Mouse (Mus musculus) cerebral cortex, adult 2 months (tissue): Measurements from ENCODE around the gene Bmpr1a.

Source experiments
- WGBS: fragments of 180-500 bp; shearing (Covaris S2); methylation state at CpG from one replicate; pipeline ENCODE4 v1.1.7; 2018; 5-methylcytosine and 5-hydroxymethylcytosine counted together

The Bmpr1a gene

GRCm38 (mm10) chr14:34447659-34448058 lies 55.5 kb downstream of the Bmpr1a start:
- 38% methylated on average over 4 of the region's 4 CpGs for WGBS

- WGBS: 89% methylated on average over 6 of the region's 6 CpGs
Measured at GRCm38 (mm10) chr14:34446624-34447023, 56.5 kb downstream of the Bmpr1a start.

- WGBS: 84% methylated on average over 3 of the region's 3 CpGs
Measured at GRCm38 (mm10) chr14:34445348-34445747, 57.8 kb downstream of the Bmpr1a start.

- 70% methylated on average over 5 of the region's 5 CpGs for WGBS
Measured at GRCm38 (mm10) chr14:34444368-34444767, 58.8 kb downstream of the Bmpr1a start.

GRCm38 (mm10) chr14:34442531-34442930 lies 60.6 kb downstream of the Bmpr1a start:
- 52% methylated on average over 4 of the region's 4 CpGs for WGBS

- 61% methylated on average over 3 of the region's 3 CpGs for WGBS
Measured at GRCm38 (mm10) chr14:34440526-34441066, 62.5 kb downstream of the Bmpr1a start.

GRCm38 (mm10) chr14:34429069-34429468 lies 74.1 kb downstream of the Bmpr1a start:
- 81% methylated on average over 1 of the region's 1 CpGs for WGBS

GRCm38 (mm10) chr14:34428274-34428673 lies 74.9 kb downstream of the Bmpr1a start:
- WGBS: 97% methylated on average over 3 of the region's 3 CpGs

GRCm38 (mm10) chr14:34421078-34421477 lies 82.1 kb downstream of the Bmpr1a start:
- 97% methylated on average over 1 of the region's 1 CpGs for WGBS

- WGBS: 77% methylated on average over 5 of the region's 5 CpGs
Measured at GRCm38 (mm10) chr14:34417501-34417900, 85.6 kb downstream of the Bmpr1a start.

GRCm38 (mm10) chr14:34416946-34417345 lies 86.2 kb downstream of the Bmpr1a start:
- 96% methylated on average over 4 of the region's 4 CpGs for WGBS

GRCm38 (mm10) chr14:34412164-34412896 lies 90.8 kb downstream of the Bmpr1a start:
- WGBS: 62% methylated on average over 7 of the region's 7 CpGs

GRCm38 (mm10) chr14:34410716-34411115 lies 92.4 kb downstream of the Bmpr1a start:
- 86% methylated on average over 6 of the region's 6 CpGs for WGBS

GRCm38 (mm10) chr14:34403424-34403823 lies 99.7 kb downstream of the Bmpr1a start:
- WGBS: 96% methylated on average over 7 of the region's 7 CpGs

GRCm38 (mm10) chr14:34402871-34403270 lies 100.3 kb downstream of the Bmpr1a start:
- 86% methylated on average over 8 of the region's 8 CpGs for WGBS

GRCm38 (mm10) chr14:34401135-34401534 lies 102.0 kb downstream of the Bmpr1a start:
- WGBS: 43% methylated on average over 6 of the region's 6 CpGs

GRCm38 (mm10) chr14:34400021-34400420 lies 103.1 kb downstream of the Bmpr1a start:
- WGBS: 81% methylated on average over 3 of the region's 3 CpGs

- WGBS: 95% methylated on average over 6 of the region's 6 CpGs
Measured at GRCm38 (mm10) chr14:34399301-34399700, 103.8 kb downstream of the Bmpr1a start.

- WGBS: 93% methylated on average over 21 of the region's 21 CpGs
Measured at GRCm38 (mm10) chr14:34398901-34399300, 104.2 kb downstream of the Bmpr1a start.

GRCm38 (mm10) chr14:34397871-34398270 lies 105.3 kb downstream of the Bmpr1a start:
- 77% methylated on average over 5 of the region's 5 CpGs for WGBS

GRCm38 (mm10) chr14:34393295-34393694 lies 109.8 kb downstream of the Bmpr1a start:
- 47% methylated on average over 4 of the region's 4 CpGs for WGBS

- WGBS: 76% methylated on average over 8 of the region's 9 CpGs
Measured at GRCm38 (mm10) chr14:34382921-34383704, 120.0 kb downstream of the Bmpr1a start.
